Mouse (Mus musculus) layer of hippocampus, adult 11-12 months (tissue): ENCODE data around the gene Hist1h3b.
A peak's percentile ranks its signal among the peaks of the same experiment; 100 is the strongest.
"Not testable (repeated sequence)": the region's sequence is repeated elsewhere in the genome, so short reads cannot be mapped to it uniquely, and the experiment has no call there.

Experiments used
- DNase-seq: peaks from one replicate; pipeline ENCODE4 v3.0.0; 2022; ENCODE audit warnings: low spot score

Hist1h3b gene

DNA sequence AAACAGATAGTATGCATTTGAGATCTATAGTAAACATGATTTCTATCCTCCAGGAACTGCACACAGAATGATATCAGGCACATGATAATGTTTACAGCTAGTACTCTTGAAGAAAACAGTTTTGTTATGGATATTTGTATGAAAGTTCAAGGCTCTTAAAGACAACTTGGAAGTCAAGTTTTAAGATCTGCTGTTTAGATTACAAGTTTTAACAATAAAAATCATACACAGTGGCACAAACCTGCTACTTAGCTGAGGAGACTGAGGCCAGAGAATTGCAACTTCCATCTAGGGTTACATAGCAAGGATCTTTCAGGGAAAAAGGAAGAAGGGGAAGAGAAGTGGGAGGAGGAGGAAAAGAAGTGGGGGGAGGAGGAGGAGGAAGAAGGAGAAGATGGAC lies 2.9 kb downstream of the Hist1h3b start:
- DNase-seq, result no peak

GRCm38 (mm10) chr13:23756790-23757189 lies 4.7 kb downstream of the Hist1h3b start, which contains the start of gene Hist1h4b:
Gene Hist1h4b, plus strand, starts transcription at chr13:23757013.
- DNase-seq, result peak; percentile 92

DNA sequence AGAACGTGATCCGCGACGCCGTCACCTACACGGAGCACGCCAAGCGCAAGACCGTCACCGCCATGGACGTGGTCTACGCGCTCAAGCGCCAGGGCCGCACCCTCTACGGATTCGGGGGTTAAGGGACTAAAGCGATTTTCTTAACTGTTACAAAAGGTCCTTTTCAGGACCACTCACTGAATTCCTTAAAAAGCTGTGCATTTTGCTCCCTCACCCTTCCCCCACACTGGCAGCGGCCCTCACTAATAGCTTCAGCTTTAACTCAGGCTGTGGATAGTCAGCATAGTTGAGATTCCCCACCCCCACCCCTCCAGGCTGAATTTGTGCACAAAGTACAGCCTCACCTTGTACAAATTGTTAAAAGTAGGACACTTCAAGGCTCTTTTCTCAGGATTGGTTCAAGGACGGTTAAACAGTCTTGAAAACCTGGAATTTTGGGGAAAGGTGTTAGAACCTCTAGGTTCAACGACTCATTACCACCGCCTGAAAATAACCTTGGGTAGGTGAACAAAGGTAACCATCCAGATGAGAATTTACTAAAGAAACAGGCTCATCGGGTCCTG lies 5.2 kb downstream of the Hist1h3b start:
- no peak for DNase-seq

DNA sequence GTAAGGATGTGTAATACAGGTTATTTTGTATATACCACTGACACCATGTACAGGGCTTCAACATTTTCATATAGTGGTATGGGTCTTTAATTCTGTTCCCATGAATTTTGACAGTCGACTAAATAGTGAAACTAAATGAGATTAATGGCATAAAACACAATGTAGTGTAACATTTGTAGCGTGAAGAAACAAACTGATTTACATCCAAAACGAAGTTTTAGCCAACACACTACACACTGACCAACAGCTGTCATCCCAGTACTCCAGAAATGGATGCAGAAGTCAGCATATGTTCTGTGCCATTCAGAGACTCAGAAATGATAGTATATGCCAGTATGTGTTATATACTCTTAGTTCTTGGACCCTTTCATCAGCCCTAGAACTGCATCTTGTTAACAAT lies 5.9 kb downstream of the Hist1h3b start:
- DNase-seq, result no peak

- no peak for DNase-seq
Measured at GRCm38 (mm10) chr13:23759251-23759771, 7.2 kb downstream of the Hist1h3b start.

DNA sequence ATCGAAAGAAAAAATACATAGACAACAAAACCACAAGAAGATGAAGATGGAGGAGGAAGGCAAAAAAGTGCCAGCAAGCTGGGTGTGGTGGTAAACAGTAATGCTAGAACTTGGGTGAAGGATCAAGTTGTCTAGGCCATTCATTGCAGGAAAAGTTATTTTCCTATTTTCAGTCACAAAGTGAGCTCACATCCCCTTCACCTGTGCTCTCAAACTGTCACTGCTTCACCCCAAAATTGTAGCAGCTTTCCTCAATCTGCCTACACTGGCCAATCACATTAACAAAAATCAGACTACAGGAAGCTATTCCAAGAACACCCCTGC lies 7.8 kb downstream of the Hist1h3b start:
- no peak for DNase-seq

DNA sequence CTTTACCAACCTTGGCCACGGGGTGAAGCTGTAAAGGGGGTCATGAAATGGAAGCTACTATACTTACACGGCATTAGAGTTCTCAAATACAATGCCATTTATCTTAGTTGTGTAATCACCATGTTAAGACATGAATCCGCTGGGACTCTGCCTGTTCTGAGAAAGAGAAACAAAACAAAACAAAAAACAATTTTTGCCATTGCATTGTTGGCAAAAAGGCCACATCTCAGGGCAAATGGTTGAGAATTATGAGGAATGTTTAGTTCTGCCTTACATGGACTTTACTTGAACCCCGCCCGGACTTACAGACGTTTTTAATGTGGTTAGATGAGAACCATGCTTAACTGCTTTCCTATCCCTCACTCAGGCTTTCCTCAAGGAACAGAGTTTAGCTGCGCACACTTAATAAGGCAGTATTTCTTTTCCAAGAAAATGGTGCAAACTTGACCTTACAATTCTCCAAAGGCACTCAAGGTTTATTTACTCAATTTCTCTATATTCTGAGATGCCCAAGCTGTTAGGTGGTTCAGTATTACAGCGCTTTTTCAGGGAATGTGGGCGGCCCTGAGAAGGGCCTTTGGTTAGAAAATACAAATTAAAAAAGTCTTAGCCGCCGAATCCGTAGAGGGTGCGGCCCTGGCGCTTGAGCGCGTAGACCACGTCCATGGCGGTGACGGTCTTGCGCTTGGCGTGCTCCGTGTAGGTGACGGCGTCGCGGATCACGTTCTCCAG lies 8.3 kb downstream of the Hist1h3b start:
- no peak for DNase-seq

DNA sequence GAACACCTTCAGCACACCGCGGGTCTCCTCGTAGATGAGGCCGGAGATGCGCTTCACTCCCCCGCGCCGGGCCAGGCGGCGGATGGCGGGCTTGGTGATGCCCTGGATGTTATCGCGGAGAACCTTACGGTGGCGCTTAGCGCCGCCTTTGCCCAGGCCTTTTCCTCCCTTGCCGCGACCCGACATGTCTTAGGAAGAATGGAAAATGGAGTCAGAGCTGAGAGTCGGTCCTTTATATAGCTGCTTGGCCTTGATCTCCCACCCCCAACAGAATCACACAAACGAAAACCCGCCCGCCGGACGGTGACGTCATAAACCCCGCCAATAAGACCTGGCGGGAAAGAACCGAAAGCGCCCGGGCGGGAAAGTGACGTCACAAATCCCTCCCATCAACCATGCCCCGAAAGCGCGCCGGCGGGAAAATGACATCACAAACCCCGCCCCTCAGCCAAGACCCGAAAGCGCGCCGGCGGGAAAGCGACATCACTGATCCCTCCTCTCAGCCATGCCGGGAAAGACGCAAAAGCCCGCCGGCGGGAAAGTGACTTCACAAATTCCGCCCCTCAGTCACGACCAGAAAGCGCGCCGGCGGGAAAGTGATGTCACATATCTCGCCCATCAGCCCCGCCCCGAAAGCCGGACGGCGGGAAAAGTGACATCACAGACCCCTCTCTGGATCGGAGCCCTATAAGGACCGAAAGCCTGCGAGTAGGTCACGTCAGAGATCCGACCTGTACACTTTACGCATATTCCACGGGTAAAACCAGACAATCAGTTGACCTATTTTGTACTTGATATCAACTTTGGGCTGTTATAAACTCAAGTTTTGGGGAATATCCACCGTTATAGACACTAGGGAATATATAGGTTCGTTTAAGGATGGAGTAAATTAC lies 9.2 kb downstream of the Hist1h3b start, which contains the start of gene Hist1h4a:
Gene Hist1h4a, minus strand, starts transcription at position 259 of the 893 bp plus-strand sequence.
- peak; percentile 99 for DNase-seq

DNA sequence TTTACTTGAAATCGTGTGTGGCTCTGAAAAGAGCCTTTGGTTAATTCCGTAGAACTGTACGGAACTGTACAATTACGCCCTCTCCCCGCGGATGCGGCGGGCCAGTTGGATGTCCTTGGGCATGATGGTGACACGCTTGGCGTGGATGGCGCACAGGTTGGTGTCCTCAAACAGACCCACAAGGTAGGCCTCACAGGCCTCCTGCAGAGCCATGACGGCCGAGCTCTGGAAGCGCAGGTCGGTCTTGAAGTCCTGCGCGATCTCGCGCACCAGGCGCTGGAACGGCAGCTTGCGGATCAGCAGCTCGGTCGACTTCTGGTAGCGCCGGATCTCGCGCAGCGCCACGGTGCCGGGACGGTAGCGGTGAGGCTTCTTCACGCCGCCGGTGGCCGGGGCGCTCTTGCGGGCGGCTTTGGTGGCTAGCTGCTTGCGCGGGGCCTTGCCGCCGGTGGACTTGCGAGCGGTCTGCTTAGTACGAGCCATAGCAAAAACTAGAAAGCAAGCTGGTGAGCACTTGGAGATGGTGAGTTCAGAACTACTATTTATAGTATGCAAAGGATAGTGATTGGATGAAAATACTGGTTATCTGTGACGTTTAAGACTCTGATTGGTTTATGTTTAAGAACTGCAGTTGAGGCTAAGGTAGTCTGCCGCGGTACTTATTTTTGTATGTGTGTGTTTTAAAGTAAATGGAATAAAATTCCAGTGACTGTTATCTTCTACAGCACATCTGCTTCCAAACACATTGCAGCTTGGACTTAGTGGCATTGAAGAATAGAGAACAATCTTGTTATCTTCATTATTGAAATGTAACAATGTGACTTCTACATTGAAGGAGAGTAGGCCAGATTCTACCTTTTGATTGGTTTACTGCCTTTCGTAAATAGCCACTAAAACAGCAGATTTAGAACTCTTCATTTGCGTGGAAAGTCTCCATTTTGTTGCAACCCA lies 10.1 kb downstream of the Hist1h3b start, which contains the start of gene Hist1h3a:
Gene Hist1h3a, minus strand, starts transcription at position 516 of the 951 bp plus-strand sequence.
- DNase-seq, result peak; percentile 67

- DNase-seq, result no peak
Measured at GRCm38 (mm10) chr13:23763242-23763585, 11.1 kb downstream of the Hist1h3b start.

DNA sequence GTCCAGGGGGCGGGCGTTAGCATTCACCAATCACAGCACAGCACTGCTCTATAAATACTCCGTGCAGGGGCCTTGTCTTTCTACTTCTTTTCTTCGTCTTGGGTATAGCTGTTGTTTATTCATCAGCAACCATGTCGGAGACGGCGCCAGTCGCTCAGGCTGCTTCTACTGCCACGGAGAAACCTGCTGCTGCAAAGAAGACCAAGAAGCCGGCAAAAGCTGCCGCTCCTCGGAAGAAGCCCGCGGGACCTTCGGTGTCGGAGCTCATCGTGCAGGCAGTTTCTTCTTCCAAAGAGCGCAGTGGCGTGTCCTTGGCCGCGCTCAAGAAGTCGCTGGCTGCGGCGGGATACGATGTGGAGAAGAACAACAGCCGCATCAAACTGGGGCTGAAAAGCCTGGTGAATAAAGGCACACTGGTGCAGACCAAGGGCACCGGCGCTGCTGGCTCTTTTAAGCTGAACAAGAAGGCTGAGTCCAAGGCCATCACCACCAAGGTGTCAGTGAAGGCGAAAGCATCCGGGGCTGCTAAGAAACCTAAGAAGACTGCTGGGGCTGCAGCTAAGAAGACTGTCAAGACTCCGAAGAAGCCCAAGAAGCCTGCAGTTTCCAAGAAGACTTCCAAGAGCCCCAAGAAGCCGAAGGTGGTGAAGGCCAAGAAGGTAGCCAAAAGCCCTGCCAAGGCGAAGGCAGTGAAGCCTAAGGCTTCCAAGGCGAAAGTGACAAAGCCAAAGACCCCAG lies 11.7 kb downstream of the Hist1h3b start, which contains the start of gene Hist1h1a:
Gene Hist1h1a, plus strand, starts transcription at position 81 of the 738 bp plus-strand sequence.
- peak; percentile 85 for DNase-seq

- DNase-seq, result no peak
Measured at GRCm38 (mm10) chr13:23764324-23765171, 12.5 kb downstream of the Hist1h3b start.

GRCm38 (mm10) chr13:23765172-23765513 lies 13.1 kb downstream of the Hist1h3b start:
- DNase-seq, result no peak

GRCm38 (mm10) chr13:23766772-23767171 lies 14.7 kb downstream of the Hist1h3b start:
- no peak for DNase-seq

DNA sequence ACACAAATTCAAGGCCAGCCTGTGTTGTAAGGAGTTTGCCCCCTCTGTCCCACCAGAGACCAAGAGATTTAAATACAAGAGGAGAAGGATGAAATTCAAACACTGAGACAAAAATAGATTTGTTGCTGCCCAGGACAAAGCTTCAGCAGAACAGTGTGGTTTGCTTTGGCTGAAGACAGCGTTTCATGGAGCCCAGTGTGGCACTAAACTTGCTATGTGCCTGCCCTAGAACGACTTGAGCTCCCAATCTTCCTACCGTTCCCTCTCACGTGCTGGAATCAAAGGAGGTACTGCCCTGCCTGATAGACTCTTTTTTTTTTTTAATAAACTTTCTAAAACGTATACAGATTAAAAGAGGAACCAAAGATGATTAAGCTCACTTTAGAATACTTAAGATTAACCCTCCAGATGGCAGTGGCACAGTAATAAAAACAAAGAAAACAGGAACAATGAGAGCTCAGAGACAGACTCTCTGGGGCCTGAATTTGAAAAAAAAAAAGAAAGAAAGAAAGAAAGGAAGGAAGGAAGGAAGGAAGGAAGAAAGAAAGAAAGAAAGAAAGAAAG lies 16.8 kb downstream of the Hist1h3b start:
- DNase-seq, result no peak

- DNase-seq, result not testable (repeated sequence)
Measured at GRCm38 (mm10) chr13:23769613-23770012, 17.5 kb downstream of the Hist1h3b start, which contains the start of gene Trim38. Gene Trim38, plus strand, starts transcription at chr13:23769913.

DNA sequence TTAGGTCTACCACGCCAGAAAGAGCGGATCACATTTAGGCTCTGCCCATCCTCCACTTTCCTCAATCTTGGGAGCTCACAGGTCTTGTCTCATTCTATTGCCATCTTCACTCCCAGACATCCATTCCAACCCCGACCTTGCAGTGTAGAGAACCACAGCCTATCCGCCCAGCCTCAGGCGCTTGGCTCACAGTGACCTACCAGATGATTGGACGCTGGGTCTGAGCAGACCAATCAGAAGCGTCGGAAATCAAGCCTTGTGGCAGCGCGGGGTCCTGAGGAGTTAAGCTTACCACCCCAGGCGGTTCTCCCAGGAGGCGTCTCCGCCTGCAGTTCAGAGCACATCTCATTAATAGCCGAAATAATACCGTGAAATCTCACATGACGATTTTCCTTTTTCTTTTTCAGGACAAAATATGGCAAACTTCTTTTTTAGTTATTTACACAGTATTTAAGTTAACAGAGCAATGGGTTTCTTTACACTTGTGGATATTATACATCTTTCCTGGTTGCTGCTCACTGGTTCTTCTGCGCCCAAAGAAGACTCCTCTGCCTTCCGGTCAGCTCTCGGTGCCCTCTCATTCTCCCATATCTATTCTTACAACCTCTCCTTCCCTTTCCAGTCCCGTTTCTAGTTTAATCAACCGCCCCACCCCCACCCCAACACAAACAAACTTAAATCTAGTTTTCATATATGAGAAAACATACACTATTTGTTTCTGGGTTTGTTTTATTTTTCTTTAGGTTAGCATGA lies 20.7 kb downstream of the Hist1h3b start:
- DNase-seq, result peak; percentile 35

DNA sequence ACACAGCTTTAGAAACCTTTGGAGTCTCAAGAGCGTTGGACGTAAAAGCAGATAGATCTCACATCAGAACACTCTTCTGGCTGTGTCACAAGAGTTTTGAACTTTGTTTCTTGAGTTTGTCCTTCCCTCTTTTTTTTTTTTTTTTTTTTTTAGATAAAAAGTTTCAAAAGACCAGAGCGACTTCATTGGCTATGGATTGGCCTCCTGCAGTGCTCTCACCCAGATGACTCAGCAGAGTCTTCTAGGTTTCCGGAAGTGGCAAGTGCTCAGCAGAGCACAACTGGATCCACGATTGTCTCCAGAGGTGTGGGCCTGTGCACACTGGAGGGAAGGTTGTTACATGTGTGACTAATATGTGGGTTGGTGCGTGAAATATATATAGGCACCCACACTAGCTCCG lies 26.3 kb downstream of the Hist1h3b start:
- DNase-seq, result no peak

DNA sequence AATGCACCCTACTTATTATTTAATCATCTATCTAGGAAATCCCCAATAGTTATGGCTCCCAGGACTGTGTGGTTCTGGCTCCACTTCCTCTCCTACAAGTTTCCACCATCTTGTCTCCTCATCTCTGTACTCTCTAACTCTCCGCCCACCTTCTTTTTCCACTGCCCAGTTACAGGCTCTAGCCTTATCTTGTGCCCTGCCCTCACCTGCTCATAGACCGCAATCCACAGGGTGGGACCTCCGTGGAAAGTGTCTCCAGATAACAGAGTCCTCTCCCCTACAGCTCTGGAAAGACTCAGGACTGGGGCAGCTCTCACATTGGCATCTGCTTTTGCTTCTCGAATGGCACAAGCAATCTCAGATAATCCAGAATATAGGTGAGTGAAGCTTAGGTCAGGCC lies 27.0 kb downstream of the Hist1h3b start:
- DNase-seq, result no peak
